Mouse (Mus musculus) liver, adult (tissue): ENCODE measurements around the gene Gm8180.
"Not testable (repeated sequence)": the region's sequence is repeated elsewhere in the genome, so short reads cannot be mapped to it uniquely, and the experiment has no call there.

Source experiments
- GATA4 ChIP-seq: IDR thresholded peaks from 2 replicates; pipeline ENCODE4 v1.6.1; 2014; ENCODE audit warnings: mild to moderate bottlenecking, low read length; ENCODE audit not compliant: insufficient replicate concordance

Gm8180 gene

GRCm38 (mm10) chr14:43784645-43785044 lies at the start of gene Gm8180:
Gene Gm8180, minus strand, starts transcription at chr14:43784745.
- TF ChIP-seq GATA4, result not testable (repeated sequence)

- TF ChIP-seq GATA4, result no peak
Observed at GRCm38 (mm10) chr14:43796069-43796904, 11.7 kb upstream of the Gm8180 start.

- not testable (repeated sequence) for TF ChIP-seq GATA4
Observed at GRCm38 (mm10) chr14:43747566-43747965, 37.0 kb downstream of the Gm8180 start, which contains the start of gene Gm6526. Gene Gm6526, plus strand, starts transcription at chr14:43747866.
